Mouse (Mus musculus): ENCODE measurements around the gene Plagl1. TPM values are rescaled to one million over a fixed set of nuclear protein-coding genes. Genes with fewer than 3 reads are reported as not detected.

Plagl1 gene
- polyA plus RNA-seq, 1 experiment from 2014 or later = 283 TPM

- H3K9me3 ChIP-seq (replicated peaks; ENCODE audit: control insufficient read depth, low read length) = no peaks in the 10 kb centered on the region
- H3K4me2 ChIP-seq (ENCODE audit: low read depth, low read length) = no peak overlapping the region
- H3K27ac ChIP-seq (ENCODE audit: low read length) = peak overlapping the region; percentile 29; the same call in 1 of the 2 replicates
- H3K4me1 ChIP-seq (ENCODE audit: control insufficient read depth, insufficient read depth, low read length) = peaks cover 31% of the 10 kb centered on the region
- no peak overlapping the region for H3K4me3 ChIP-seq (replicated peaks; ENCODE audit: low read length)
- ATAC-seq (ENCODE audit: insufficient read depth, low FRiP score) = no peak
- no peak overlapping the region for H3K9ac ChIP-seq (ENCODE audit: low read length)
- 57% methylated on average over 4 of the region's 4 CpGs for WGBS
- no peaks in the 10 kb centered on the region for H3K27me3 ChIP-seq (ENCODE audit: control insufficient read depth, insufficient read depth, low read length)
- no peaks in the 10 kb centered on the region for H3K36me3 ChIP-seq (ENCODE audit: control insufficient read depth, insufficient read depth, low read length)
These were observed 42.1 kb downstream of the Plagl1 start for GRCm38 (mm10) chr10:13102360-13102759.

GRCm38 (mm10) chr10:13103838-13104237, 43.5 kb downstream of the Plagl1 start:
- Histone ChIP-seq H3K36me3 (ENCODE audit: control insufficient read depth, insufficient read depth, low read length) (no peaks in the 10 kb centered on the region), H3K9ac (ENCODE audit: low read length) (no peak overlapping the region), H3K27ac (ENCODE audit: low read length) (no peak overlapping the region), H3K9me3 (replicated peaks; ENCODE audit: control insufficient read depth, low read length) (no peaks in the 10 kb centered on the region), H3K4me3 (replicated peaks; ENCODE audit: low read length) (no peak overlapping the region), H3K4me1 (ENCODE audit: control insufficient read depth, insufficient read depth, low read length) (peaks cover 33% of the 10 kb centered on the region), H3K27me3 (ENCODE audit: control insufficient read depth, insufficient read depth, low read length) (no peaks in the 10 kb centered on the region), H3K4me2 (ENCODE audit: low read depth, low read length) (no peak overlapping the region)
- ATAC-seq (ENCODE audit: insufficient read depth, low FRiP score) = no peak
- 60% methylated on average over 4 of the region's 4 CpGs for WGBS

- no peaks in the 10 kb centered on the region for H3K27me3 ChIP-seq (ENCODE audit: control insufficient read depth, insufficient read depth, low read length)
- WGBS = 49% methylated on average over 9 of the region's 9 CpGs
- H3K4me1 ChIP-seq (ENCODE audit: control insufficient read depth, insufficient read depth, low read length) = peaks cover 24% of the 10 kb centered on the region
- H3K9ac ChIP-seq (ENCODE audit: low read length) = no peak overlapping the region
- no peak overlapping the region for H3K4me2 ChIP-seq (ENCODE audit: low read depth, low read length)
- H3K36me3 ChIP-seq (ENCODE audit: control insufficient read depth, insufficient read depth, low read length) = no peaks in the 10 kb centered on the region
- H3K4me3 ChIP-seq (replicated peaks; ENCODE audit: low read length) = no peak overlapping the region
- no peak for ATAC-seq (ENCODE audit: insufficient read depth, low FRiP score)
- no peaks in the 10 kb centered on the region for H3K9me3 ChIP-seq (replicated peaks; ENCODE audit: control insufficient read depth, low read length)
- peak overlapping the region; percentile 68 for H3K27ac ChIP-seq (ENCODE audit: low read length)
These were observed 46.8 kb downstream of the Plagl1 start for GRCm38 (mm10) chr10:13106909-13107624.

- Histone ChIP-seq H3K27me3 (ENCODE audit: control insufficient read depth, insufficient read depth, low read length) (no peaks in the 10 kb centered on the region), H3K4me1 (ENCODE audit: control insufficient read depth, insufficient read depth, low read length) (peaks cover 33% of the 10 kb centered on the region), H3K27ac (ENCODE audit: low read length) (peak overlapping the region; percentile 68), H3K9ac (ENCODE audit: low read length) (no peak overlapping the region), H3K36me3 (ENCODE audit: control insufficient read depth, insufficient read depth, low read length) (no peaks in the 10 kb centered on the region), H3K4me2 (ENCODE audit: low read depth, low read length) (no peak overlapping the region), H3K9me3 (replicated peaks; ENCODE audit: control insufficient read depth, low read length) (no peaks in the 10 kb centered on the region), H3K4me3 (replicated peaks; ENCODE audit: low read length) (no peak overlapping the region)
- no peak for ATAC-seq (ENCODE audit: insufficient read depth, low FRiP score)
- 35% methylated on average over 7 of the region's 7 CpGs for WGBS
These were observed 47.8 kb downstream of the Plagl1 start for GRCm38 (mm10) chr10:13108021-13108548.

- Histone ChIP-seq H3K27ac (ENCODE audit: low read length) (no peak overlapping the region), H3K4me3 (replicated peaks; ENCODE audit: low read length) (no peak overlapping the region), H3K36me3 (ENCODE audit: control insufficient read depth, insufficient read depth, low read length) (no peaks in the 10 kb centered on the region), H3K9ac (ENCODE audit: low read length) (no peak overlapping the region), H3K27me3 (ENCODE audit: control insufficient read depth, insufficient read depth, low read length) (no peaks in the 10 kb centered on the region), H3K4me1 (ENCODE audit: control insufficient read depth, insufficient read depth, low read length) (peaks cover 37% of the 10 kb centered on the region), H3K4me2 (ENCODE audit: low read depth, low read length) (no peak overlapping the region), H3K9me3 (replicated peaks; ENCODE audit: control insufficient read depth, low read length) (no peaks in the 10 kb centered on the region)
- 54% methylated on average over 4 of the region's 4 CpGs for WGBS
- no peak for ATAC-seq (ENCODE audit: insufficient read depth, low FRiP score)
These were observed 48.5 kb downstream of the Plagl1 start for GRCm38 (mm10) chr10:13108847-13109246.

- no peak for ATAC-seq (ENCODE audit: insufficient read depth, low FRiP score)
- no peaks in the 10 kb centered on the region for H3K36me3 ChIP-seq (ENCODE audit: control insufficient read depth, insufficient read depth, low read length)
- H3K9ac ChIP-seq (ENCODE audit: low read length) = no peak overlapping the region
- WGBS = 69% methylated on average over 1 of the region's 1 CpGs
- H3K9me3 ChIP-seq (replicated peaks; ENCODE audit: control insufficient read depth, low read length) = no peaks in the 10 kb centered on the region
- H3K4me3 ChIP-seq (replicated peaks; ENCODE audit: low read length) = no peak overlapping the region
- H3K27ac ChIP-seq (ENCODE audit: low read length) = no peak overlapping the region
- H3K4me1 ChIP-seq (ENCODE audit: control insufficient read depth, insufficient read depth, low read length) = peaks cover 37% of the 10 kb centered on the region
- no peaks in the 10 kb centered on the region for H3K27me3 ChIP-seq (ENCODE audit: control insufficient read depth, insufficient read depth, low read length)
- H3K4me2 ChIP-seq (ENCODE audit: low read depth, low read length) = no peak overlapping the region
These were observed 49.5 kb downstream of the Plagl1 start for GRCm38 (mm10) chr10:13109781-13110180.

- Histone ChIP-seq H3K4me3 (replicated peaks; ENCODE audit: low read length) (no peak overlapping the region), H3K9ac (ENCODE audit: low read length) (no peak overlapping the region), H3K27ac (ENCODE audit: low read length) (peak overlapping the region; percentile 2; the same call in 1 of the 2 replicates), H3K9me3 (replicated peaks; ENCODE audit: control insufficient read depth, low read length) (no peaks in the 10 kb centered on the region), H3K4me2 (ENCODE audit: low read depth, low read length) (no peak overlapping the region), H3K36me3 (ENCODE audit: control insufficient read depth, insufficient read depth, low read length) (no peaks in the 10 kb centered on the region), H3K4me1 (ENCODE audit: control insufficient read depth, insufficient read depth, low read length) (peaks cover 32% of the 10 kb centered on the region), H3K27me3 (ENCODE audit: control insufficient read depth, insufficient read depth, low read length) (no peaks in the 10 kb centered on the region)
- no peak for ATAC-seq (ENCODE audit: insufficient read depth, low FRiP score)
- WGBS = 31% methylated on average over 3 of the region's 3 CpGs
These were observed 52.5 kb downstream of the Plagl1 start for GRCm38 (mm10) chr10:13112849-13113248.

- Histone ChIP-seq H3K9me3 (replicated peaks; ENCODE audit: control insufficient read depth, low read length) (no peaks in the 10 kb centered on the region), H3K36me3 (ENCODE audit: control insufficient read depth, insufficient read depth, low read length) (no peaks in the 10 kb centered on the region), H3K27ac (ENCODE audit: low read length) (no peak overlapping the region), H3K9ac (ENCODE audit: low read length) (no peak overlapping the region), H3K27me3 (ENCODE audit: control insufficient read depth, insufficient read depth, low read length) (no peaks in the 10 kb centered on the region), H3K4me2 (ENCODE audit: low read depth, low read length) (no peak overlapping the region), H3K4me1 (ENCODE audit: control insufficient read depth, insufficient read depth, low read length) (peaks cover 34% of the 10 kb centered on the region), H3K4me3 (replicated peaks; ENCODE audit: low read length) (no peak overlapping the region)
- 71% methylated on average over 4 of the region's 4 CpGs for WGBS
- ATAC-seq (ENCODE audit: insufficient read depth, low FRiP score) = no peak
These were observed 53.3 kb downstream of the Plagl1 start for GRCm38 (mm10) chr10:13113641-13114040.

- WGBS = 81% methylated on average over 4 of the region's 4 CpGs
- Histone ChIP-seq H3K9me3 (replicated peaks; ENCODE audit: control insufficient read depth, low read length) (no peaks in the 10 kb centered on the region), H3K4me1 (ENCODE audit: control insufficient read depth, insufficient read depth, low read length) (peaks cover 41% of the 10 kb centered on the region), H3K36me3 (ENCODE audit: control insufficient read depth, insufficient read depth, low read length) (no peaks in the 10 kb centered on the region), H3K9ac (ENCODE audit: low read length) (no peak overlapping the region), H3K27me3 (ENCODE audit: control insufficient read depth, insufficient read depth, low read length) (no peaks in the 10 kb centered on the region), H3K27ac (ENCODE audit: low read length) (no peak overlapping the region), H3K4me3 (replicated peaks; ENCODE audit: low read length) (no peak overlapping the region), H3K4me2 (ENCODE audit: low read depth, low read length) (no peak overlapping the region)
- no peak for ATAC-seq (ENCODE audit: insufficient read depth, low FRiP score)
These were observed 54.7 kb downstream of the Plagl1 start for GRCm38 (mm10) chr10:13115030-13115429.

Measured in stomach, embryonic 16.5 days (tissue).